Mouse (Mus musculus): ENCODE results near the gene Smad3. TPM values are rescaled to one million over a fixed set of nuclear protein-coding genes. Genes with fewer than 3 reads are reported as not detected.
A peak's percentile ranks its signal among the peaks of the same experiment; 100 is the strongest.

Gene Smad3
- polyA plus RNA-seq, 1 experiment = 2.8 TPM

DNA sequence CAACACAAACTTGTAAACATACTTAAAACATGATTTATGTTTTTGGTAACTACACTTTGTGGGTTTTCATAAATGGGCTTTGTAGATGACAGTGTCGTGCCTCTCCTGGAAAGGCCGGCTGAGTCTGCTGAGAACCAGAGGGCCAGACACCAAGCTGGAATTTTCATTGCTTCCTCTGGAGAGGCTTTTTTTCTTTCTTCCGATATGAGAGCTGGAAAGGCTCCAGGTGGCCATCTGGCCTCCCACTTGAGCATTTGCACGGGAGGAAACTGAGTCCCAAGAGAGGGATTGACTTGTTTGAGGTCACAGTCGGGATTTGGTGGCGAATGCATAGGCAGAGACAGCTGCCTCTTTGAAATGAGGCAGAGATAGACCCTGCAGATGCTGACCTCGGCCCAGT is 31.6 kb upstream of the Smad3 start:
- Histone ChIP-seq H3K36me3 (replicated peaks; ENCODE audit: low read length) (no peaks in the 10 kb centered on the region), H3K9me3 (no peaks in the 10 kb centered on the region), H3K4me1 (peaks cover 42% of the 10 kb centered on the region), H3K4me3 (replicated peaks) (no peak overlapping the region), H3K27me3 (replicated peaks) (peaks cover 88% of the 10 kb centered on the region)
- no peak for TF ChIP-seq FLI1 (IDR thresholded peaks at IDR 0.05; ENCODE audit: low read length)

DNA sequence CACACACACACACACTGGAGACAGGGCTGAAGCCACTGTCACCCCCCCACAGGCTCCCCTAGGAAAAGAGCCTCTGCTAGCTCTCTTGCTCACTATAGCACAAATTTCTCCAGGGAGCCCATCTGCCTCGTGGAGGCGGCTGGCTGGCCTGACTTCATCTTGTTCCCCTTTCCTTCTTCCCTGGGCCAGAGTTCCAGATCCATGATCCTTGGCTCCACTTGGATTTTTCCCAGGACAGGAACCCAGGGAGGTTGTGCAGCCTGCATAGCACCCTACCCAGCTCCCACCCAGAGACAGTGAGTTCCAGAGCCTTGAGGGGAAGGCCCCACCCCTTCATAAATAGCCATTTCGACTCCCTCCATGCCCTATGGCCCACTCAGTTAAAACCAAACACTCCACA is 29.8 kb upstream of the Smad3 start:
- Histone ChIP-seq H3K27me3 (replicated peaks) (peaks cover 77% of the 10 kb centered on the region), H3K4me1 (peaks cover 34% of the 10 kb centered on the region), H3K9me3 (no peaks in the 10 kb centered on the region), H3K36me3 (replicated peaks; ENCODE audit: low read length) (no peaks in the 10 kb centered on the region), H3K4me3 (replicated peaks) (no peak overlapping the region)
- no peak for TF ChIP-seq GATA1 (IDR thresholded peaks at IDR 0.05; ENCODE audit: borderline replicate concordance, low read length)
- TF ChIP-seq FLI1 (IDR thresholded peaks at IDR 0.05; ENCODE audit: low read length) = no peak

DNA sequence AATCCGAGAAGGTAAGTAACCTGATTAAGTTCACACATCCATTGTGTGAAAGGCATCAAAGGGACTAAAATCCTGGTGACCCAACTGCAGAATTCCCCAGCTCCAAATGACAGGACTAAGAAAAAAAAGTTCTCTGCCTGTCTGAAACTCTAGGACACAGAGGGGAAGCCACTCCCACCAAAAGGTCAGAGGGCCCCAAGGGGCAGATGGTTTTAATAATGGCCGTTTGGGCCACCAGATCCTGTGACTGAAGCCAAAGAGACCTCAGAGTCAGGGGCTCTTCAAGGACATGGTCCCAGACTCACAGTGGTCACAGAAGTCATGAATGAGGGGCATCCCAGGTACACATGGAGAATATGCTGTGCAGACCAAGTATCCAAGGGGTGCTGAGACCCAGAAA is 29.3 kb upstream of the Smad3 start:
- Histone ChIP-seq H3K4me1 (peaks cover 40% of the 10 kb centered on the region), H3K27me3 (replicated peaks) (peaks cover 75% of the 10 kb centered on the region)
- no peak for TF ChIP-seq GATA1 (IDR thresholded peaks at IDR 0.05; ENCODE audit: borderline replicate concordance, low read length)

DNA sequence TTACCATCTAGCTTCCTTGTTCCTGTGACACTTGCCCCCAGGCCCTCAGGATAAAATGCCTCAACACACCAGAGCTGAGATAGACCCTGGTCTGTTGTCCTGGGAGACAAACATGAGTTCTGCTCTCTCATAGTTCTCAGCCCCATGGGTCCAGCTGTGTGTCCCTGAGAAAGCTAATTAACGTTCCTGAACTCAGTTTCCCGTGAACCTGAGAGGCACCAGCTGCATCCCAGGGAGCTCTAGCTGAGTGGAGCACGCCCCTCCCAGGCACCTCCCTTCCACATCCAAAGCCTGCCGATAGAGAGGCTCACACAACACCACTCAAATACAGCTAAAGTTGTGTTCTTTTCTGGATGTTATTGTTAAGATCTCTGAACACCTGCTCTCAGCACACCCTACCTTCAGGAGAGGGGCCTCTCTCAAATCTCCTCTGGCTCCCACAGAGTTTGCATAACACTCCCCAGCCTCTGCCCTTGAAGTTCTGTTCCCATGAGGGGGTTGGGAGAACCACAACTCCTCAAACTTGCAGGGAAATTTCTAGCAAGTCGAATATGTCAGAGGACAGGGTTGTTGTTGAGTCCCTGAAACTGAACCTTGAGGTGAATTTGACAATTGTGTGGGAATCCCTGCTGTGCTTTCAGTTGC is 28.4 kb upstream of the Smad3 start:
- H3K4me1 ChIP-seq = peaks cover 42% of the 10 kb centered on the region

More for the DNA sequence above, 29.3 kb upstream of the Smad3 start:
- no peaks in the 10 kb centered on the region for H3K9me3 ChIP-seq
- no peaks in the 10 kb centered on the region for H3K36me3 ChIP-seq (replicated peaks; ENCODE audit: low read length)
- no peak overlapping the region for H3K4me3 ChIP-seq (replicated peaks)

DNA sequence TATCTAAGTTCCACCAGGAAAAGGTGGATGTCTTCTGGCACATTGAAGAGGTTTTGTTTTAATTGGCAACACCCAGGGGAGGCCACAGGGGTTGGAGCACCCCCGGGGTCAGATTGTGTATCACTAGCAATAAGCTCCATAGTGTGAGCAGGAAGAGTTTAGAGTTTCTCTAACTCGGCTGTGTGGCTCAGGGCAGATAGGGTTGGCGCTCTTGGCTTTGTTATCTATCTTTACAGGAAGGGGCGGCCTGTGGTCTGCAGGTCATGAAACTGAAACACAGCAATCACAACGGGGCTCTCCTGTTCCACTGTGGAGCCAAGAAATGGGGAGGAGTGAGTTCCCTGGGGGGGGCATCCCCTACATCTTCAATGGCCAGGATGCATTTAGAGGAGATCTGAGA is 27.7 kb upstream of the Smad3 start:
- Histone ChIP-seq H3K4me1 (peaks cover 46% of the 10 kb centered on the region), H3K27me3 (replicated peaks) (peaks cover 64% of the 10 kb centered on the region), H3K36me3 (replicated peaks; ENCODE audit: low read length) (no peaks in the 10 kb centered on the region), H3K9me3 (no peaks in the 10 kb centered on the region), H3K4me3 (replicated peaks) (peak overlapping the region; percentile 14)
- TF ChIP-seq FLI1 (IDR thresholded peaks at IDR 0.05; ENCODE audit: low read length) (no peak), GATA1 (IDR thresholded peaks at IDR 0.05; ENCODE audit: borderline replicate concordance, low read length) (no peak)

More for the DNA sequence above, 28.4 kb upstream of the Smad3 start:
- TF ChIP-seq GATA1 (IDR thresholded peaks at IDR 0.05; ENCODE audit: borderline replicate concordance, low read length) (no peak), FLI1 (IDR thresholded peaks at IDR 0.05; ENCODE audit: low read length) (no peak)
- H3K4me3 ChIP-seq (replicated peaks) = no peak overlapping the region
- H3K9me3 ChIP-seq = no peaks in the 10 kb centered on the region
- peaks cover 66% of the 10 kb centered on the region for H3K27me3 ChIP-seq (replicated peaks)
- no peaks in the 10 kb centered on the region for H3K36me3 ChIP-seq (replicated peaks; ENCODE audit: low read length)

DNA sequence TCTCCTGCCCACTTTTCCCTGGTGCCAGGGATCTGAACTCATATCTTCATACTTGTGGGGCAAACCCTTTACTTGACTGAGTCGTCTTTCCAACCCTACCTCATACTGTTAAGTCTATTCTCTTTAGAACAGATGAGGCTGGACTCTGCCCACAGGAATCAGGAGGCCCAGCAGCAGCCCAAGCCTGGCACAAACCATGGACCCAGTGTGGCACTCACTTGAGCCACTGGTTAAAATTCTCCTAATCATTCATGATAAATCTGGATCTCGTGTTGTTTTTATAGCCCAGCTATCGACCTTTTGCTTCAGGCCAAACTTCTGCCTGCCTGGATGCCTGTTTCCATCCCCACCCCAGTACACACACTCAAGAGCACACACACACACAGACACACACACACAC is 26.8 kb upstream of the Smad3 start:
- Histone ChIP-seq H3K27me3 (replicated peaks) (peaks cover 60% of the 10 kb centered on the region), H3K4me3 (replicated peaks) (no peak overlapping the region), H3K4me1 (peaks cover 55% of the 10 kb centered on the region), H3K36me3 (replicated peaks; ENCODE audit: low read length) (no peaks in the 10 kb centered on the region), H3K9me3 (no peaks in the 10 kb centered on the region)
- no peak for TF ChIP-seq FLI1 (IDR thresholded peaks at IDR 0.05; ENCODE audit: low read length)
- TF ChIP-seq GATA1 (IDR thresholded peaks at IDR 0.05; ENCODE audit: borderline replicate concordance, low read length) = no peak

DNA sequence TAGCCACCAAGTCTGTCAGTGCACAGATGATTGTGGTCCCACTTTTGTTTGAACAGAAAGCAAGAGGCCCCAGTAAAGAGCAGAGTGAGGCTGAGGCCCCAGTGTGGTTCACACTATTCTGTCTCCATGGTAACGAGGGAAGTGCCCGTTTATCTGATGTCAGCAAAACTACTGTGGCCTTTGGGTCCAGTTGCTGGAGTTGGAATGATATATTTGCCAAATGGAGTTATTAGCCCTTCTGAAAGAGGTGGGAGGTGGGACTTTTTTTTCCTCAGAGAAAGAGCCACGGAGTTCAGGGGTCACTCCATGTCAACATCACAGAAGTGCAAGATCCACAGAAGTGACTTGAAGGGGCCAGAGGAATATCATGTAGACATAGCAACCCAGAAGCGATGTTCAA is 24.9 kb upstream of the Smad3 start:
- Histone ChIP-seq H3K4me1 (peaks cover 61% of the 10 kb centered on the region), H3K9me3 (no peaks in the 10 kb centered on the region), H3K4me3 (replicated peaks) (peak overlapping the region; percentile 30), H3K27me3 (replicated peaks) (peaks cover 57% of the 10 kb centered on the region), H3K36me3 (replicated peaks; ENCODE audit: low read length) (no peaks in the 10 kb centered on the region)
- TF ChIP-seq FLI1 (IDR thresholded peaks at IDR 0.05; ENCODE audit: low read length) = no peak
- TF ChIP-seq GATA1 (IDR thresholded peaks at IDR 0.05; ENCODE audit: borderline replicate concordance, low read length) = no peak

DNA sequence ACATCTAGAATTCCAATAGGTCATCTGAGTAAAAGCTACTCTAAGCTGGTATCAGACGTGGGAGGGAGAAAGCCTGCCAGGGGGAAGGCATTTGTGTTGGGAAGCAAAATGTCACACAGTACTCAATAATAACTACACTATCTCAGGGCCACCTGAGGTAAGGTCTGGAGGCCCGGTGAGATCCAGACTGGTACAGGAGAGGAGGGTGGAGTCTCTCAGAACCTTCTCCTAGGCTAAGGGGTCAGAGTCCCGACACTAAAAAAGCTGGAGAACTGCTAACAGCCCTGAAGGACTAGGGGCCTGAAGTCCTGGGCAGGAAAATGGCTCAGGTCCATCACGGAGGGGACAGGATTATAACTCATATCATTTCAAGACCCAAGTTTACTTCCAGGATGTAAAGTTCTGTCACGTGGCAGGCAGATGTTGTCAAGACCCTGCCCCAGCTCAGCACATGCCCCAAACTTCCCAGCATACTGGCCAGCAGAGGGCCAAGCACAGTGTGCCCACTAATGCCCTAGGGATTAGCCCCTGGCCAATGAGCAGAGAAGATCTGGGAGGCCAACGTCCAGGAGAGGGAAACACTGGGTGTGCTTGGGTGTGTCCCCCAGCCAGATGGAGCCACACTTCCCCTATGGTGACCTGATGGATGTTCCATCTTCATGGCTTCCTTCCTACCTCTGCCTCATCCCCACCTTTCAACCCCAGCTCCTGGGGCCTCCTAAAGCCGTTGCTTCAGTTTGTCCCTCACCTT is 24.1 kb upstream of the Smad3 start:
- Histone ChIP-seq H3K9me3 (no peaks in the 10 kb centered on the region), H3K36me3 (replicated peaks; ENCODE audit: low read length) (no peaks in the 10 kb centered on the region), H3K4me1 (peaks cover 61% of the 10 kb centered on the region), H3K4me3 (replicated peaks) (peak overlapping the region; percentile 33), H3K27me3 (replicated peaks) (peaks cover 50% of the 10 kb centered on the region)
- TF ChIP-seq FLI1 (IDR thresholded peaks at IDR 0.05; ENCODE audit: low read length) (no peak), GATA1 (IDR thresholded peaks at IDR 0.05; ENCODE audit: borderline replicate concordance, low read length) (no peak)

DNA sequence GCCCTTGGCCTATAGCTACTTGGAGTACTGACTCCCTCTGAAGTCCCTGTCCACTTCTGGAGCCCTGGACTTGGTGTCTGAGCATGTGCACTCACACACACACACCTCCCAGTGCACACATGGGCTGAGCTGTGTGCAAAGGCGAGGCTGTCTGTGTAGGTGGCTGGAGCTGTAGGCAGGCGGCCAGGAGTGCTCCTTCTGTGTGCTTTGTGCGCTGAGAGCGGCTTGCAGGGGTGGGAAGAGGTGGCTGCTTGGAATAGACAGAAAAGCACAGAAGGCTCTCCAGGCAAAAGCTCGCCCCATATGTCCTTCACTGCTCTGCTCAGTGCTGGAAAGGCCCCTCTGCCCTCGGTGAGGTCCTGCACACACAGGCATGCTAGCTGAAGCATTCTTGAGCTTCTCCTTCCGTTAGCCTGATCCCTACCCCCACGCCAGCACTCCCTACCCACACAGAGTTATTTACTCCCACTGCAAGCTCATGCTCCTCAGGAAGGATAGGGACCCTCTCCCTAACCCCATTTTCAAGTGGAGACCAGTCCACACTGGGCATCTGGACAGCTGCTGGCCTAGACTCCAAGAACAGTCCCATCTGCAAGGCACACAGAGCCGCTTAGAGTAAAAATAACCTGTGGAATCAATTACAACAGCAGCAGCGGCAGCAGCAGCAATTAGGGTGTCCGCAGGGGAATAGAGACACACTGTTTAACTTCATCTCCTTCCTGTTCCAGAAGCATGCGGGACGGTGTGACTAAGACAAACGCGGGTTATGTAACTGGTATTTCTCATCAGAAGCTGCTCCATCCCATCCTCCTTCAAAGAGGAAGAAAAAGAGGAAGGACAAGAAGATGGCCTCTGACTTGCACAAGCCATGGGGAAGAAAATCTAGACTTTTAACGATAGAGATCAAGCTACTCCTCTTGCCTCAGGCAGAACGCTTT is 22.4 kb upstream of the Smad3 start:
- peaks cover 58% of the 10 kb centered on the region for H3K4me1 ChIP-seq
- H3K4me3 ChIP-seq (replicated peaks) = peak overlapping the region; percentile 26
- TF ChIP-seq FLI1 (IDR thresholded peaks at IDR 0.05; ENCODE audit: low read length) = no peak
- no peak for TF ChIP-seq GATA1 (IDR thresholded peaks at IDR 0.05; ENCODE audit: borderline replicate concordance, low read length)
- H3K36me3 ChIP-seq (replicated peaks; ENCODE audit: low read length) = no peaks in the 10 kb centered on the region
- no peaks in the 10 kb centered on the region for H3K9me3 ChIP-seq
- H3K27me3 ChIP-seq (replicated peaks) = peaks cover 37% of the 10 kb centered on the region
